Mouse (Mus musculus): Measurements from ENCODE around the gene Zfp169. TPM values are rescaled to one million over a fixed set of nuclear protein-coding genes. Genes with fewer than 3 reads are reported as not detected.

The Zfp169 gene
- total and polyA plus RNA-seq, 3 experiments = 3.6 to 6.5 TPM; not detected in 1

DNA sequence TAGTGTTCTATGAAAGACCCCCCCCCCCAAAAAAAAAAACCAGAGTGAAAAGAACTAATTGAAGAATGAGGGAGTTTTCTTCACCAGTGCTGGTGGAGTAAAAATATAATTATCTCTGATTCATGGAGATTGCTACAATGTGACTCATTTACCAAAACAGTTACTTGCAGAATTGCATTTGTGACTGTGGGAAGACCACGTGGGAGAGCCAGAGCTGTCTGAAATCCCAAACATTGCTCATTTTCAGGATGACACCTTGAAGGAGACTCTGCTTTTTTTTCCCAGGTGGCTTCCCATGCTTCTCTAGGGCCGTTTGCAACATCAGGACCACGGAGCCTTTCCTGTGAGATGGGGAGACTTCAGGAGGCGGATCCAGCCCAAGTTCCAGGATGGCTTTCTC lies 65.1 kb downstream of the Zfp169 start:
- Histone ChIP-seq H3K27ac (ENCODE audit: control insufficient read depth, low read depth, low read length) (no peak overlapping the region), H3K9ac (ENCODE audit: control insufficient read depth, low read depth, low read length, poor library complexity, severe bottlenecking) (no peak overlapping the region), H3K4me3 (ENCODE audit: control insufficient read depth in 1 of 2, insufficient read depth in 1 of 2, low read depth in 2 of 2, low read length in 2 of 2) (no peak overlapping the region), H3K9me3 (replicated peaks; ENCODE audit: insufficient read depth, low read length) (no peaks in the 10 kb centered on the region), H3K36me3 (ENCODE audit: control insufficient read depth in 1 of 2, insufficient read depth in 2 of 2, low read length in 2 of 2) (no peaks in the 10 kb centered on the region), H3K79me2 (ENCODE audit: control insufficient read depth, insufficient read depth, low read length, poor library complexity) (no peaks in the 10 kb centered on the region), H3K27me3 (ENCODE audit: control insufficient read depth in 1 of 2, insufficient read depth in 2 of 2, low read length in 2 of 2) (peaks cover 0 to 2% of the 10 kb centered on the region in 2 experiments; a peak in 2 of 4 replicates), H3K4me1 (ENCODE audit: control insufficient read depth in 1 of 2, insufficient read depth in 2 of 2, low read length in 2 of 2) (peaks cover 0 to 9% of the 10 kb centered on the region in 2 experiments; a peak in 2 of 4 replicates)
- TF ChIP-seq KAT2A (conservative IDR thresholded peaks at IDR 0.05; ENCODE audit: low read depth, low read length) = no peak
- no peak for TF ChIP-seq CTCF (IDR thresholded peaks at IDR 0.05 in 2 of 3, conservative IDR thresholded peaks at IDR 0.05 in 1 of 3; ENCODE audit: control insufficient read depth in 1 of 3, insufficient read depth in 1 of 3, low read depth in 2 of 3, low read length in 3 of 3, poor library complexity in 1 of 3, severe bottlenecking in 1 of 3)
- no peak for DNase-seq (ENCODE audit: low read depth, low spot score)

DNA sequence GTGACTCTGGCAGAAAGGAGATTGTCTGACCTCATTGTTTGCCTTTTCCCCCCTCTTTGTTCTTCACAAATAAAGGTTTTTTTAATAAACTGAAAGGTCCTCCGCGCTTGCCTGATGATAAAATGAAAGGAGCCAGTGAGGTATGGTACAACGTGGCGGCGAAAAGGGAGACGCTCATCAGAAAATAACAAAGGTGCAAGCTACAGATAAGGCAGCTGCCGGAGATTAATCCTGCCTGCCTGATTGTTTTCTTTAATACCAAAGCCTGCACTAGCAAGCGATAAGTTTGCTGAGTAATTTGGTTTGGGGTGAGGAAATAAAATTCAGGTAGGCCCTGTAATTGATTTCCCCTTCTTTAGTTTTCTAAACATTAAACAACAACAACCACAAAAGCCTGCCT lies 69.3 kb downstream of the Zfp169 start:
- TF ChIP-seq TCF12 (IDR thresholded peaks at IDR 0.05; ENCODE audit: low read depth, low read length) (peak; percentile 94), MAZ (IDR thresholded peaks at IDR 0.05; ENCODE audit: low read depth, low read length) (no peak), MAFK (IDR thresholded peaks at IDR 0.05; ENCODE audit: borderline replicate concordance, low read depth, low read length) (peak; percentile 59; the same call in 1 of the 2 replicates), POLR2AphosphoS2 (IDR thresholded peaks at IDR 0.05; ENCODE audit: low read length) (no peak), JUND (IDR thresholded peaks at IDR 0.05; ENCODE audit: low read depth, low read length) (no peak), GATA1 (IDR thresholded peaks at IDR 0.05; ENCODE audit: low read depth, low read length) (peak; percentile 92), HCFC1 (IDR thresholded peaks at IDR 0.05; ENCODE audit: low read depth, low read length) (no peak), TBP (IDR thresholded peaks at IDR 0.05; ENCODE audit: low read depth, low read length) (0 out of 2 replicates have a peak, but pooled peaks have one; percentile 30), BHLHE40 (IDR thresholded peaks at IDR 0.05; ENCODE audit: borderline replicate concordance, low read depth, low read length) (peak; percentile 37; the same call in 1 of the 2 replicates), RCOR1 (IDR thresholded peaks at IDR 0.05; ENCODE audit: low read depth, low read length) (peak; percentile 94), MYB (IDR thresholded peaks at IDR 0.05; ENCODE audit: low read depth, low read length) (no peak), TAL1 (IDR thresholded peaks at IDR 0.05; ENCODE audit: low read length) (peak; percentile 76), NELFE (IDR thresholded peaks at IDR 0.05; ENCODE audit: low read depth, low read length) (no peak), UBTF (IDR thresholded peaks at IDR 0.05; ENCODE audit: borderline replicate concordance, insufficient read depth, low read depth, low read length) (no peak), ZMIZ1 (IDR thresholded peaks at IDR 0.05; ENCODE audit: low read depth, low read length) (no peak), MXI1 (IDR thresholded peaks at IDR 0.05; ENCODE audit: low read depth, low read length) (peak; percentile 48; the same call in 1 of the 2 replicates), MYC (IDR thresholded peaks at IDR 0.05; ENCODE audit: low read depth, low read length) (0 out of 2 replicates have a peak, but pooled peaks have one; percentile 19), EP300 (IDR thresholded peaks at IDR 0.05; ENCODE audit: low read depth in 1 of 2, low read length in 2 of 2) (peak; percentile 89), SMC3 (IDR thresholded peaks at IDR 0.05; ENCODE audit: low read depth, low read length) (no peak), SIN3A (IDR thresholded peaks at IDR 0.05; ENCODE audit: low read length) (peak; percentile 60; the same call in 1 of the 2 replicates), ELF1 (IDR thresholded peaks at IDR 0.05; ENCODE audit: low read depth, low read length) (0 out of 2 replicates have a peak, but pooled peaks have one; percentile 15), CHD2 (IDR thresholded peaks at IDR 0.05; ENCODE audit: low read length) (no peak), MAX (IDR thresholded peaks at IDR 0.05; ENCODE audit: low read length) (no peak), ETS1 (IDR thresholded peaks at IDR 0.05; ENCODE audit: low read depth, low read length) (peak; percentile 76), KAT2A (conservative IDR thresholded peaks at IDR 0.05; ENCODE audit: low read depth, low read length) (no peak), ZKSCAN1 (IDR thresholded peaks at IDR 0.05; ENCODE audit: low read depth, low read length) (no peak)
- Histone ChIP-seq H3K4me1 (ENCODE audit: control insufficient read depth in 1 of 2, insufficient read depth in 2 of 2, low read length in 2 of 2) (peaks cover 0 to 9% of the 10 kb centered on the region in 2 experiments; a peak in 2 of 4 replicates), H3K9ac (ENCODE audit: control insufficient read depth, low read depth, low read length, poor library complexity, severe bottlenecking) (no peak overlapping the region), H3K79me2 (ENCODE audit: control insufficient read depth, insufficient read depth, low read length, poor library complexity) (no peaks in the 10 kb centered on the region), H3K9me3 (replicated peaks; ENCODE audit: insufficient read depth, low read length) (no peaks in the 10 kb centered on the region), H3K27me3 (ENCODE audit: control insufficient read depth in 1 of 2, insufficient read depth in 2 of 2, low read length in 2 of 2) (peaks cover 0 to 2% of the 10 kb centered on the region in 2 experiments; a peak in 2 of 4 replicates), H3K4me3 (ENCODE audit: control insufficient read depth in 1 of 2, insufficient read depth in 1 of 2, low read depth in 2 of 2, low read length in 2 of 2) (peak overlapping the region in 1 of 2 experiments; percentile 3; a peak in 2 of 4 replicates), H3K36me3 (ENCODE audit: control insufficient read depth in 1 of 2, insufficient read depth in 2 of 2, low read length in 2 of 2) (no peaks in the 10 kb centered on the region), H3K27ac (ENCODE audit: control insufficient read depth, low read depth, low read length) (no peak overlapping the region)
- DNase-seq (ENCODE audit: low read depth, low spot score) = peak; percentile 72
